Mouse (Mus musculus) left cerebral cortex, postnatal 4 days (tissue): ENCODE data around the gene Sva. TPM values are rescaled to one million over a fixed set of nuclear protein-coding genes. Genes with fewer than 3 reads are reported as not detected.

Source experiments
- DNase-seq: peaks from one replicate; pipeline ENCODE4 v3.0.0-alpha.2; 2022
- intact Hi-C: fragments of 180-260 bp; cut with DNase I; formaldehyde crosslinking; loops from one replicate; pipeline ENCODE4 v1.15.1; 2025
- total RNA-seq, 2 experiments: library from RNA; stranded (reverse); gene quantifications; 2 replicates each; pipeline ENCODE4 v1.2.3; 2021

Gene Sva
- total RNA-seq, result not detected

DNA sequence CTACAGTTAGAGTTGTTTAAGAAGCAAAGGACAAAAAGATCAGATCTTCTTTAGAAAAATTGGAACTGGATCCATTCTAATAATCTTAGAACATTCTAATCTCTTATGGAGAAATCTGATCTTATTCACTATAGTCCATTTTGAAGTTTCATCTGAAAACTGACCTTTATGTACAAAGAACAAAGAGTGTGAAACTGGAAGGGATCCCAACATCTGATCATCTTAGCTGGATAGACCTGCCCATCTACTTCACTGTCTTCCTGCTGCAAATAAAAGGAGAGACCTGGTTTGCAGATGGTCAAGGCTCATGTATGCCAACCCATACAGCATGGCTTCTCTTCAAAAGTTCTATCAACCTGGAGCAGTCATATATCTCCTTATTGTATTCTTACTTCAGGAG lies at the start of gene Sva:
TSS of gene Sva (plus strand) at position 301 of the 400 bp plus-strand sequence.
- no peak for DNase-seq
- intact Hi-C loops, result no loop called here

Other genes with a start within 250 kb of the Sva start
- gene Pip, start 190.9 kb upstream of the Sva start, total RNA-seq, result not detected
- gene Sval2, start 185.4 kb upstream of the Sva start, total RNA-seq, result not detected
- gene Sval1, start 86.8 kb upstream of the Sva start, total RNA-seq, result not detected
- gene Sval3, start 70.3 kb upstream of the Sva start, total RNA-seq, result not detected
- gene Tas2r139, start 102.5 kb downstream of the Sva start, total RNA-seq, result not detected
- not detected for gene Tas2r144, start 176.9 kb downstream of the Sva start, total RNA-seq
- gene Gstk1, start 207.5 kb downstream of the Sva start, total RNA-seq, result 1 to 10 TPM; 3.4 to 4.1 TPM
- not detected for gene Tmem139, start 223.6 kb downstream of the Sva start, total RNA-seq
- gene Casp2, start 226.6 kb downstream of the Sva start, total RNA-seq, result 10 to 100 TPM; 45.5 to 49.7 TPM
- 1 to 10 TPM; 6.6 to 7.7 TPM for gene Clcn1, start 248.3 kb downstream of the Sva start, total RNA-seq